Mouse (Mus musculus) stomach, postnatal 0 days (tissue): ENCODE measurements around the gene Rnf182.

Experiments
- CTCF ChIP-seq: IDR thresholded peaks from 2 replicates; pipeline ENCODE4 v1.5.1; 2016; ENCODE audit warnings: antibody characterized with exemption, low read depth, mild to moderate bottlenecking, moderate library complexity
- EP300 ChIP-seq: optimal IDR thresholded peaks from 2 replicates; pipeline ENCODE3; 2016; ENCODE audit warnings: antibody characterized with exemption

- TF ChIP-seq CTCF (no peak), EP300 (no peak)
Measured at GRCm38 (mm10) chr13:43714741-43715140, 99.2 kb downstream of the Rnf182 start.
